ENCODE assay signal across 18 mouse cellular contexts in the genomic region with DNA sequence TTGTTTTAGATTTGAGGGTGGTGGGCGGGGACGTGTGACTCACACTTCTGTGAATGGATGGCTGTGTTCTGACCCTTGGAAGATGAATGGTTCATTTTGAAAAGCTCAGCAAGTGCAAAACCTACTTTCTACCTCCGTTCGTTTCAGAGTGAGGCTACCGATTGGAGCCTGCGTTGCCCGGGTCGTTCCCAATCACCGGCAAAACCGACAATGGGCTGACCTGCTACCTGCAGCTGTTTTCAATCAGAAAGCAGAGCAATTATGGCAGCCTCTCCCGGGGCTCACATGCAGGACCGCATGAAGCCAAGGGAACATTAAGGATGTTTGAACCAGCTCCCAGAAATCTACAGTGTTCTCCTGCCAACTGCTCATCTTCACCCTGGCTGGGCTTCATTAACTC.
DNase-seq lines count a peak whose midpoint lies in the region; ATAC-seq lines count a peak whose summit lies in the region.
"Had no signal": no experiment of that assay in that cellular context is flagged by ENCODE, and none has a peak within 500 bp of the region (broad histone marks: within the 10 kb centered on the region; RNA-seq: fewer than 3 reads in every experiment).

No protein-coding gene starts in this region.

- intact Hi-C loops in gastrocnemius, postnatal 14 days (cut with DNase I; ENCODE audit: low total_unique reads), result no loop called here
- intact Hi-C loops in gastrocnemius, postnatal 36 days (cut with DNase I), result no loop called here

- H3K4me1 ChIP-seq in embryonic facial prominence, embryonic 15.5 days, result peaks cover 6% of the 10 kb centered on the region; the same call in 1 of the 2 replicates
- H3K4me1 ChIP-seq in neural tube, embryonic 14.5 days (ENCODE audit: control insufficient read depth, insufficient read depth, low read length), result no peaks in the 10 kb centered on the region; the same call in 1 of the 2 replicates
- H3K4me1 ChIP-seq in liver, embryonic 11.5 days (replicated peaks; ENCODE audit: control insufficient read depth, insufficient read depth, low read length), result no peaks in the 10 kb centered on the region

- WGBS in embryonic facial prominence, embryonic 15.5 days, result 43% methylated on average over 12 of the region's 12 CpGs
- 50% methylated on average over 12 of the region's 12 CpGs for WGBS in neural tube, embryonic 14.5 days
- 85% methylated on average over 12 of the region's 12 CpGs for WGBS in liver, embryonic 11.5 days

- no peak overlapping the region for H3K9ac ChIP-seq in embryonic facial prominence, embryonic 15.5 days
- H3K9ac ChIP-seq in neural tube, embryonic 14.5 days (replicated peaks; ENCODE audit: low read depth, low read length), result no peak overlapping the region
- H3K9ac ChIP-seq in liver, embryonic 11.5 days (ENCODE audit: low read depth, low read length), result no peak overlapping the region
- H3K9ac ChIP-seq: heart, embryonic 15.5 days; liver, embryonic 14.5 days had no signal

- no peaks in the 10 kb centered on the region for H3K27me3 ChIP-seq in embryonic facial prominence, embryonic 15.5 days
- no peaks in the 10 kb centered on the region for H3K27me3 ChIP-seq in neural tube, embryonic 14.5 days (ENCODE audit: control insufficient read depth, insufficient read depth, low read length)
- no peaks in the 10 kb centered on the region for H3K27me3 ChIP-seq in liver, embryonic 11.5 days (replicated peaks; ENCODE audit: control insufficient read depth, insufficient read depth, low read length)
- H3K27me3 ChIP-seq: heart, embryonic 15.5 days; Patski had no signal

- H3K4me3 ChIP-seq in embryonic facial prominence, embryonic 15.5 days (replicated peaks), result no peak overlapping the region
- no peak overlapping the region for H3K4me3 ChIP-seq in neural tube, embryonic 14.5 days (ENCODE audit: low read depth, low read length)
- no peak overlapping the region for H3K4me3 ChIP-seq in liver, embryonic 11.5 days (ENCODE audit: low read depth, low read length)
- H3K4me3 ChIP-seq: gastrocnemius, adult 2 months; heart, embryonic 15.5 days had no signal

- no peak for ATAC-seq in embryonic facial prominence, embryonic 15.5 days (ENCODE audit: insufficient number of reproducible peaks, low FRiP score, low TSS enrichment, low read depth)
- no peak for ATAC-seq in neural tube, embryonic 14.5 days (ENCODE audit: low read depth)
- ATAC-seq in CD4-positive, CD25-positive, alpha-beta regulatory T cell, adult 4 months, result no peak
- no peak for ATAC-seq in liver, embryonic 11.5 days (replicated peaks; ENCODE audit: low FRiP score)
- ATAC-seq: Patski had no signal

- H3K36me3 ChIP-seq in embryonic facial prominence, embryonic 15.5 days, result no peaks in the 10 kb centered on the region
- H3K36me3 ChIP-seq in neural tube, embryonic 14.5 days (ENCODE audit: control insufficient read depth, insufficient read depth, low read length), result no peaks in the 10 kb centered on the region
- H3K36me3 ChIP-seq in liver, embryonic 11.5 days (ENCODE audit: control insufficient read depth, insufficient read depth, low read length), result no peaks in the 10 kb centered on the region
- H3K36me3 ChIP-seq: heart, embryonic 15.5 days had no signal

- peak; percentile 15 for DNase-seq in gastrocnemius, postnatal 14 days
- no peak for DNase-seq in gastrocnemius, postnatal 36 days
- DNase-seq in ovary, postnatal 14 days (ENCODE audit: low spot score), result peak; percentile 9
- no peak for DNase-seq in ovary, postnatal 36 days (ENCODE audit: low spot score)
- no peak for DNase-seq in liver, embryonic 11.5 days (ENCODE audit: low spot score)
- DNase-seq: adrenal gland, postnatal 25 days; cerebellum, adult 11-12 months; gastrocnemius, adult 2 months; kidney, adult 8-10 months; layer of hippocampus, adult 9-11 months; right cerebral cortex, postnatal 14 days had no signal

- H3K4me2 ChIP-seq in embryonic facial prominence, embryonic 15.5 days (replicated peaks), result peak overlapping the region; percentile 15; the same call in 1 of the 2 replicates
- no peak overlapping the region for H3K4me2 ChIP-seq in neural tube, embryonic 14.5 days (ENCODE audit: low read depth, low read length)
- no peak overlapping the region for H3K4me2 ChIP-seq in liver, embryonic 11.5 days
- H3K4me2 ChIP-seq: heart, embryonic 15.5 days had no signal

- peak overlapping the region; percentile 56 for H3K27ac ChIP-seq in embryonic facial prominence, embryonic 15.5 days (replicated peaks)
- H3K27ac ChIP-seq in neural tube, embryonic 14.5 days (ENCODE audit: low read depth, low read length), result 0 out of 2 replicates have a peak overlapping the region, but pooled peaks have one; percentile 28
- H3K27ac ChIP-seq in liver, embryonic 11.5 days (ENCODE audit: low read depth, low read length), result no peak overlapping the region
- H3K27ac ChIP-seq: gastrocnemius, adult 2 months; heart, embryonic 15.5 days; liver, embryonic 14.5 days; macrophage had no signal

- H3K9me3 ChIP-seq in embryonic facial prominence, embryonic 15.5 days (replicated peaks), result no peaks in the 10 kb centered on the region
- H3K9me3 ChIP-seq in neural tube, embryonic 14.5 days (ENCODE audit: control insufficient read depth, low read length), result no peaks in the 10 kb centered on the region
- no peaks in the 10 kb centered on the region for H3K9me3 ChIP-seq in liver, embryonic 11.5 days (ENCODE audit: control insufficient read depth, low read length)
- H3K9me3 ChIP-seq: heart, embryonic 15.5 days had no signal

Comparison
In these comparisons a context has a peak if more than half of its experiments do, and no peak if none do; other contexts are left out.
1. DNase-seq: peak in gastrocnemius, postnatal 14 days (single experiment) and ovary, postnatal 14 days (single experiment); none in gastrocnemius, postnatal 36 days (0 of 2), ovary, postnatal 36 days (single experiment) and liver, embryonic 11.5 days (single experiment).